Mouse (Mus musculus) myocyte (in vitro differentiated cells): ENCODE measurements around the gene Gabarap. TPM values are rescaled to one million over a fixed set of nuclear protein-coding genes. Genes with fewer than 3 reads are reported as not detected.
"Not testable (repeated sequence)": the region's sequence is repeated elsewhere in the genome, so short reads cannot be mapped to it uniquely, and the experiment has no call there.

Experiments
- H3K27me3 ChIP-seq: one replicate; pipeline ENCODE4 v1.6.1; 2011; ENCODE audit not compliant: control insufficient read depth, insufficient read depth, insufficient read length
- H3K36me3 ChIP-seq: one replicate; pipeline ENCODE4 v1.6.1; 2011; ENCODE audit not compliant: control insufficient read depth, insufficient read depth
- H3K4me2 ChIP-seq: one replicate; pipeline ENCODE4 v1.6.1; 2011; ENCODE audit warnings: low read depth, control low read depth
- H3K4me3 ChIP-seq: one replicate; pipeline ENCODE4 v1.5.1; 2011; ENCODE audit warnings: mild to moderate bottlenecking, control low read depth, moderate library complexity
- H3K79me2 ChIP-seq: one replicate; pipeline ENCODE4 v1.6.1; 2011; ENCODE audit not compliant: control insufficient read depth, insufficient read depth
- H3ac ChIP-seq: one replicate; pipeline ENCODE4 v1.6.1; 2011; ENCODE audit not compliant: control insufficient read depth, insufficient read length
- CEBPB ChIP-seq: IDR thresholded peaks from 2 replicates; pipeline ENCODE4 v1.6.1; 2011; ENCODE audit warnings: mild to moderate bottlenecking, moderate library complexity; ENCODE audit not compliant: poor library complexity, insufficient read depth, severe bottlenecking
- E2F4 ChIP-seq: IDR thresholded peaks from one replicate; pipeline ENCODE4 v1.6.1; 2011; ENCODE audit warnings: mild to moderate bottlenecking, control low read depth, moderate library complexity; ENCODE audit not compliant: insufficient read depth
- MAX ChIP-seq: IDR thresholded peaks from one replicate; pipeline ENCODE4 v1.6.1; 2011; ENCODE audit warnings: low read depth, mild to moderate bottlenecking, control low read depth
- MYOD1 ChIP-seq, 3 experiments: IDR thresholded peaks; one replicate each; pipeline ENCODE4 v1.6.1; 2011; ENCODE audit warnings: control low read depth in 2 of 3, low read depth in 2 of 3, mild to moderate bottlenecking in 2 of 3, moderate library complexity in 1 of 3; ENCODE audit not compliant: insufficient read length in 2 of 3, control insufficient read depth in 1 of 3
- MYOG ChIP-seq, 3 experiments: IDR thresholded peaks; one replicate each; pipeline ENCODE4 v1.6.1; 2011; ENCODE audit warnings: control low read depth in 2 of 3, low read depth in 2 of 3, mild to moderate bottlenecking in 2 of 3; ENCODE audit not compliant: insufficient read length in 2 of 3, control insufficient read depth in 1 of 3, insufficient read depth in 1 of 3
- POLR2A ChIP-seq: IDR thresholded peaks from one replicate; pipeline ENCODE4 v1.6.1; 2011; ENCODE audit warnings: low read depth, mild to moderate bottlenecking, control low read depth, moderate library complexity; ENCODE audit not compliant: insufficient read length
- POLR2AphosphoS2 ChIP-seq: IDR thresholded peaks from one replicate; pipeline ENCODE4 v1.6.1; 2011; ENCODE audit warnings: low read depth, control low read depth; ENCODE audit not compliant: insufficient read length
- REST ChIP-seq: IDR thresholded peaks from one replicate; pipeline ENCODE4 v1.6.1; 2011; ENCODE audit warnings: mild to moderate bottlenecking, control low read depth, moderate library complexity; ENCODE audit not compliant: insufficient read depth, insufficient read length
- SRF ChIP-seq: IDR thresholded peaks from one replicate; pipeline ENCODE4 v1.6.1; 2011; ENCODE audit warnings: low read depth; ENCODE audit not compliant: control insufficient read depth, insufficient read length
- TCF12 ChIP-seq: IDR thresholded peaks from one replicate; pipeline ENCODE4 v1.6.1; 2011; ENCODE audit warnings: mild to moderate bottlenecking, control low read depth; ENCODE audit not compliant: poor library complexity, insufficient read depth, severe bottlenecking
- TCF3 ChIP-seq: IDR thresholded peaks from one replicate; pipeline ENCODE4 v1.6.1; 2011; ENCODE audit warnings: low read depth, control low read depth; ENCODE audit not compliant: insufficient read length
- USF1 ChIP-seq: IDR thresholded peaks from one replicate; pipeline ENCODE4 v1.6.1; 2011; ENCODE audit warnings: low read depth, mild to moderate bottlenecking, control low read depth, moderate library complexity
- polyA plus RNA-seq: library from polyadenylated mRNA; unstranded; fragments of >200 nt; fragmentation: generic; extraction: Trizol; gene quantifications from one replicate; pipeline ENCODE4 v1.2.1, GENCODE M21; 2012; ENCODE audit warnings: missing spikeins

Gabarap gene
- polyA plus RNA-seq, 1 experiment, result 530 TPM

- peak overlapping the region; percentile 28 for H3K4me3 ChIP-seq
- no peaks in the 10 kb centered on the region for H3K27me3 ChIP-seq
- H3ac ChIP-seq, result no peak overlapping the region
- H3K4me2 ChIP-seq, result peak overlapping the region; percentile 66
- peaks cover 19% of the 10 kb centered on the region for H3K79me2 ChIP-seq
- H3K36me3 ChIP-seq, result peaks cover 22% of the 10 kb centered on the region
- TF ChIP-seq POLR2A (no peak), MAX (no peak), MYOG (IDR thresholded peaks at IDR 0.05; ENCODE audit: control insufficient read depth in 1 of 3, insufficient read depth in 1 of 3, insufficient read length in 2 of 3, low read depth in 2 of 3) (no peak), USF1 (no peak), E2F4 (no peak), TCF3 (no peak)
Measured at GRCm38 (mm10) chr11:70015677-70016076, 24.7 kb downstream of the Gabarap start.

GRCm38 (mm10) chr11:70016177-70016576, 25.2 kb downstream of the Gabarap start:
- not testable (repeated sequence) for H3K4me2 ChIP-seq

GRCm38 (mm10) chr11:70016669-70017068, 25.7 kb downstream of the Gabarap start, which contains the start of gene Dlg4:
TSS of gene Dlg4 (plus strand) at chr11:70016942.
- Histone ChIP-seq H3K4me3 (peak within 1 kb of the TSS; percentile 43), H3K79me2 (peaks cover 20% of the 10 kb centered on the region), H3ac (no peak within 1 kb of the TSS), H3K4me2 (peak within 1 kb of the TSS; percentile 81), H3K27me3 (no peaks in the 10 kb centered on the region), H3K36me3 (peaks cover 12% of the 10 kb centered on the region)
- no peak for TF ChIP-seq CEBPB
- TF ChIP-seq POLR2AphosphoS2, result no peak
- TF ChIP-seq SRF, result no peak
- TF ChIP-seq MYOD1 (IDR thresholded peaks at IDR 0.05; ENCODE audit: control insufficient read depth in 1 of 3, insufficient read length in 2 of 3, low read depth in 2 of 3), result no peak
- no peak for TF ChIP-seq POLR2A
- no peak for TF ChIP-seq TCF3
- TF ChIP-seq USF1, result no peak
- TF ChIP-seq E2F4, result no peak
- no peak for TF ChIP-seq REST
- no peak for TF ChIP-seq MYOG (IDR thresholded peaks at IDR 0.05; ENCODE audit: control insufficient read depth in 1 of 3, insufficient read depth in 1 of 3, insufficient read length in 2 of 3, low read depth in 2 of 3)
- TF ChIP-seq MAX, result no peak
- no peak for TF ChIP-seq TCF12

More at GRCm38 (mm10) chr11:70016177-70016576, 25.2 kb downstream of the Gabarap start:
- H3K27me3 ChIP-seq, H3K4me3 ChIP-seq, H3ac ChIP-seq: not testable (repeated sequence)
- peaks cover 19% of the 10 kb centered on the region for H3K79me2 ChIP-seq
- H3K36me3 ChIP-seq, result peaks cover 17% of the 10 kb centered on the region

GRCm38 (mm10) chr11:70017199-70017767, 26.3 kb downstream of the Gabarap start:
- H3K4me3 ChIP-seq, result peak overlapping the region; percentile 43
- TF ChIP-seq MYOG (IDR thresholded peaks at IDR 0.05; ENCODE audit: control insufficient read depth in 1 of 3, insufficient read depth in 1 of 3, insufficient read length in 2 of 3, low read depth in 2 of 3), result no peak

GRCm38 (mm10) chr11:70018131-70018990, 27.4 kb downstream of the Gabarap start:
- Histone ChIP-seq H3K27me3 (no peaks in the 10 kb centered on the region), H3ac (no peak overlapping the region), H3K36me3 (no peaks in the 10 kb centered on the region), H3K4me3 (peak overlapping the region; percentile 43), H3K79me2 (peaks cover 29% of the 10 kb centered on the region), H3K4me2 (peak overlapping the region; percentile 92)
- TF ChIP-seq MYOD1 (IDR thresholded peaks at IDR 0.05; ENCODE audit: control insufficient read depth in 1 of 3, insufficient read length in 2 of 3, low read depth in 2 of 3), result no peak
- TF ChIP-seq REST, result no peak
- no peak for TF ChIP-seq MAX
- TF ChIP-seq TCF3, result no peak
- no peak for TF ChIP-seq POLR2AphosphoS2
- TF ChIP-seq CEBPB, result no peak
- TF ChIP-seq MYOG (IDR thresholded peaks at IDR 0.05; ENCODE audit: control insufficient read depth in 1 of 3, insufficient read depth in 1 of 3, insufficient read length in 2 of 3, low read depth in 2 of 3), result no peak
- no peak for TF ChIP-seq TCF12
- TF ChIP-seq USF1, result no peak
- TF ChIP-seq SRF, result no peak
- TF ChIP-seq E2F4, result no peak
- TF ChIP-seq POLR2A, result no peak

More at GRCm38 (mm10) chr11:70017199-70017767, 26.3 kb downstream of the Gabarap start:
- H3K36me3 ChIP-seq, result peaks cover 6% of the 10 kb centered on the region
- H3K4me2 ChIP-seq, result peak overlapping the region; percentile 81
- H3ac ChIP-seq, result no peak overlapping the region
- peaks cover 26% of the 10 kb centered on the region for H3K79me2 ChIP-seq
- no peaks in the 10 kb centered on the region for H3K27me3 ChIP-seq
